Mouse (Mus musculus): ENCODE data around the gene Osbpl9.

- TF ChIP-seq USF1 (IDR thresholded peaks at IDR 0.05; ENCODE audit: low read depth) = no peak
- TF ChIP-seq TCF12 (IDR thresholded peaks at IDR 0.05; ENCODE audit: insufficient read depth, poor library complexity, severe bottlenecking) = no peak
- no peak for TF ChIP-seq POLR2A (IDR thresholded peaks at IDR 0.05; ENCODE audit: insufficient read length, low read depth)
- TF ChIP-seq SRF (IDR thresholded peaks at IDR 0.05; ENCODE audit: control insufficient read depth, insufficient read length, low read depth) = no peak
- no peak for TF ChIP-seq TCF3 (IDR thresholded peaks at IDR 0.05; ENCODE audit: insufficient read length, low read depth)
- TF ChIP-seq CEBPB (IDR thresholded peaks at IDR 0.05; ENCODE audit: insufficient read depth, poor library complexity, severe bottlenecking) = no peak
- no peak for TF ChIP-seq POLR2AphosphoS2 (IDR thresholded peaks at IDR 0.05; ENCODE audit: insufficient read length, low read depth)
These were observed 122.0 kb downstream of the Osbpl9 start for GRCm38 (mm10) chr4:109080118-109080517.
